Mouse (Mus musculus) lung, embryonic 14.5 days (tissue): ENCODE measurements around the gene Rdh19. TPM values are rescaled to one million over a fixed set of nuclear protein-coding genes. Genes with fewer than 3 reads are reported as not detected.
A peak's percentile ranks its signal among the peaks of the same experiment; 100 is the strongest.
"Not testable (repeated sequence)": the region's sequence is repeated elsewhere in the genome, so short reads cannot be mapped to it uniquely, and the experiment has no call there.

Experiments
- ATAC-seq: fragments of 200-750 bp; cut with Nextera tagmentation; 2 replicates; pipeline ENCODE4 v1.8.0; 2017; ENCODE audit warnings: mild to moderate bottlenecking, moderate TSS enrichment, moderate library complexity; ENCODE audit not compliant: insufficient read depth
- DNase-seq: peaks from one replicate; pipeline ENCODE4 v3.0.0-alpha.2; 2015
- H3K27ac ChIP-seq: fragments of 300-500 bp; sonication (generic); 2 replicates; pipeline ENCODE4 v1.5.1; 2014; ENCODE audit warnings: low read depth, mild to moderate bottlenecking, moderate library complexity
- H3K27me3 ChIP-seq: fragments of 300-500 bp; sonication (generic); 2 replicates; pipeline ENCODE4 v1.6.1; 2014; ENCODE audit warnings: low read length, control low read depth; ENCODE audit not compliant: insufficient read depth
- H3K36me3 ChIP-seq: fragments of 300-500 bp; sonication (generic); 2 replicates; pipeline ENCODE4 v1.6.1; 2014; ENCODE audit warnings: control low read depth; ENCODE audit not compliant: insufficient read depth
- H3K4me1 ChIP-seq: fragments of 300-500 bp; sonication (generic); 2 replicates; pipeline ENCODE4 v1.6.1; 2014; ENCODE audit warnings: antibody characterized with exemption, control low read depth; ENCODE audit not compliant: insufficient read depth
- H3K4me2 ChIP-seq: fragments of 300-500 bp; sonication (generic); 2 replicates; pipeline ENCODE4 v1.6.1; 2014; ENCODE audit warnings: mild to moderate bottlenecking
- H3K4me3 ChIP-seq: fragments of 300-500 bp; sonication (generic); 2 replicates; pipeline ENCODE4 v1.5.1; 2014; ENCODE audit warnings: low read depth, low read length
- H3K9ac ChIP-seq: fragments of 300-500 bp; sonication (generic); 2 replicates; pipeline ENCODE4 v1.6.1; 2014
- H3K9me3 ChIP-seq: fragments of 300-500 bp; sonication (generic); 2 replicates; pipeline ENCODE4 v1.6.1; 2016; ENCODE audit warnings: low read depth, low read length, control low read depth
- CTCF ChIP-seq: IDR thresholded peaks from 2 replicates; pipeline ENCODE4 v1.5.1; 2016; ENCODE audit warnings: antibody characterized with exemption, low read depth
- WGBS: fragments of 180-500 bp; shearing (Covaris S2); extraction: QIAGEN DNeasy Blood & Tissue Kit; methylation state at CpG from one replicate; pipeline ENCODE4 v1.1.7; 2014; 5-methylcytosine and 5-hydroxymethylcytosine counted together
- polyA plus RNA-seq: library from polyadenylated mRNA; unstranded; fragments of >200 nt; fragmentation: Nextera tagmentation; extraction: Ambion mirVana; gene quantifications from 2 replicates; pipeline ENCODE4 v1.2.1, GENCODE M21; 2014

Gene Rdh19
- polyA plus RNA-seq, 1 experiment from 2014 or later: not detected

DNA sequence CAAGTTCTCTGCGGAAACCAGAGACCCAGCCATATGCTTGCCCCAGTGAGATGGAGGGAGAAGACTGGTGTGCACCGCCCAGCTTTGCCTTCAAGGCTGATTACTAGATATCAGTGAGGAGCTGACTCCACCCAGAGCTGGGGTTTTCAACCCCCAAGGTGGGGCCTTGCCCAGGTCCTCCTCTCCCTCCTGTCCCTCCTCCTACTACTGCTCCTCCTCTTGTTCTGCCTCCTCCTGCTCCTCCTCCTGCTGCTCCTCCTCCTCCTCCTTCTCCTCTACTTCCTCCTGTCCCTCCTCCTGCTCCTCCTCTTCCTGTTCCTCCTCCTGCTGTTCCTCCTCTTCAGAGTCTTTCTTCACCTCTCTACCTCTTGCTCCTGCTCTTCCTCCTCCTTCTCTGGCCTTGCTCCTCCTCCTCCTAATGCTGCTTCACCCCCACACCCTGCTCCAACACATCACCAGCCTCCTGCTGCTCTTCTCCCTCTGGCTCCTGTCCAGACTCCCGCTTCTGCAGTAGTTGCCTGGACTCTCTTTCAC, 29.5 kb downstream of the Rdh19 start:
- H3K27ac ChIP-seq: no peak overlapping the region
- H3K4me1 ChIP-seq: peaks cover 3% of the 10 kb centered on the region; the same call in 1 of the 2 replicates
- 76% methylated on average over 3 of the region's 3 CpGs for WGBS
- TF ChIP-seq CTCF: no peak
- H3K4me3 ChIP-seq: no peak overlapping the region
- H3K4me2 ChIP-seq: no peak overlapping the region
- no peak overlapping the region for H3K9ac ChIP-seq
- no peaks in the 10 kb centered on the region for H3K36me3 ChIP-seq
- no peaks in the 10 kb centered on the region for H3K27me3 ChIP-seq
- peak; percentile 24 for DNase-seq
- peak; percentile 66 for ATAC-seq
- H3K9me3 ChIP-seq: no peaks in the 10 kb centered on the region

DNA sequence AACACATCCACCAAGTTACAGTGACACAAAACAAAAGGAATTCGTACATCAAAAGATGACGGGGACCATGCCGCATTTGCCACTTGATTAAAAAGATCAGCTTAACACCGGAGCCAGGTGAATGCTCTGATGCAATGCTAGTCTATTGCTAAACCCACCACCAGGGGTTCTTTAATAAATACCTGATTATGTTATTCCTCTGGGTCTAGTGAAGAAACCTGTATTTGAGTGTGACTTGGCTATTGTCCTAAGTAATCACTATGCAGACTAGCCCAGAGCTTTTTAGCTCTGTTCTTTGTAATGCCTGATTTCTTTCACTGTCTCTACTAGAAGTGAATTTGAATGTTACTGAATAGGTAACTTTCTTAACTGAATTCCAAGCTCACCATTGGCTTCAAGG, 31.3 kb downstream of the Rdh19 start:
- Histone ChIP-seq H3K27ac (no peak overlapping the region), H3K9ac (no peak overlapping the region), H3K27me3 (no peaks in the 10 kb centered on the region), H3K4me2 (no peak overlapping the region), H3K36me3 (no peaks in the 10 kb centered on the region), H3K4me3 (no peak overlapping the region), H3K4me1 (peaks cover 3% of the 10 kb centered on the region; the same call in 1 of the 2 replicates), H3K9me3 (no peaks in the 10 kb centered on the region)
- TF ChIP-seq CTCF: no peak
- ATAC-seq (no peak), DNase-seq (no peak)
- 86% methylated on average over 4 of the region's 4 CpGs for WGBS

DNA sequence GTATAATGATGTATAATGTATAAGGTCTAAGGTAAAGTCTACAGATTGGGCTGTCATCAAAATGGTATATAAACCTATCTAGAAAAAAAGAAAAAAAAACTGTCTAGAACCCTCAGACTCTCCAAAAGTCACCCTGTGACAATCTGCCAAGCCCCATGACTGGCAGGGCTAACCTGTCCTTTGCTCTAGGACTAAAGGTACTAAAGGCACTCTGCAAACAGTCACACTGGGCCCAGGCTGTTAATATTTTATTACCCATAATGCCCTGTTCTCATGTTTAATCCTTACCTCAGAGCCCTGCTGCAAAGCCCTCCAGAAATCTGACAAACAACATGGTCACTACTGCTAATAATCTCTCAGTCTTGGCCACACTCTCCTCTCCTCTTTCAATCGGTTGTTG, 36.8 kb downstream of the Rdh19 start:
- Histone ChIP-seq H3K4me2 (no peak overlapping the region), H3K4me1 (no peaks in the 10 kb centered on the region), H3K9me3 (no peaks in the 10 kb centered on the region), H3K9ac (no peak overlapping the region), H3K27me3 (no peaks in the 10 kb centered on the region), H3K36me3 (no peaks in the 10 kb centered on the region), H3K27ac (no peak overlapping the region), H3K4me3 (no peak overlapping the region)
- 76% methylated on average over 1 of the region's 1 CpGs for WGBS
- TF ChIP-seq CTCF: no peak
- ATAC-seq (no peak), DNase-seq (no peak)

DNA sequence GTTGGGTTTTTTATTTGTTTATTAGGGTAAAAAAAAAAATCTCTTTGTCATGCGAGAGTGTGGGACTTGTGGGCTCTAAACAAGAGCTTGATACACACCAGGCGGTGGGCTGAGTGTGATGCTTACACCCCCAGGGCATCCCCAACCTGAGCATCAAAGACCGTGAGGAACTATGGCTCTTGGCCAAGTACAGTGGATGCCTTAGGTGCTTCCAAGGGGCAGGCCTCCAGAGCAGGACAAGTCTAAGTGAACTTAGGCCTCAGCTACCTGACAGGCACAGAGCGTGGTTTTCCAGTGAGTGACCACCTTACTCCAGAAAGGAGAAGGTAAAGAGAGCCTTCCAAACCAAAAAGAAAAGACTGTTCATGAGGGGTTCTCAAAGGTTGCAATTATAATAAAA, 37.2 kb downstream of the Rdh19 start:
- Histone ChIP-seq H3K4me1 (no peaks in the 10 kb centered on the region), H3K4me3 (no peak overlapping the region), H3K4me2 (no peak overlapping the region), H3K9me3 (no peaks in the 10 kb centered on the region), H3K9ac (no peak overlapping the region), H3K27ac (no peak overlapping the region), H3K27me3 (no peaks in the 10 kb centered on the region), H3K36me3 (no peaks in the 10 kb centered on the region)
- WGBS: 74% methylated on average over 4 of the region's 4 CpGs
- no peak for TF ChIP-seq CTCF
- DNase-seq (no peak), ATAC-seq (no peak)

DNA sequence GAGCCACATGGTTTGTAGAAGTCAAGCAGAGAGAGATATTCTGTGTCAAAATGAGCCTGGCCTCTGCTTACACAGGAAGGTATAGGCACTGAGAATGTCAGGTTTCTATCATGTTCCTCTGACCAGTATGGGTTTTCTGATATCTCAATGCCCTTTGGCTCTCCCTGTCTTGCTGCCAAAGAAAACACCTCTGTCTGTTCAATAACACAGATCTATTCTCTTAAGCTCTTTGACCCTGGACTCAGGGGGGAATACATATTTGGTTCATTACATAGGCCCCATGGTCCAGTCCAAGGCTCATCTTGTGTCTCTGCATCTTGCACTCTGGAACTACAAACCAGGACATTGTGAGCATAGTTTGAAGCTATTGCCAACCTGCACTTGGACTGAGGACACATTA, 38.9 kb downstream of the Rdh19 start, which contains the start of gene Rdh7:
TSS of gene Rdh7 (minus strand) at position 213 of the 400 bp plus-strand sequence.
- Histone ChIP-seq H3K9me3 (no peaks in the 10 kb centered on the region), H3K4me2 (no peak within 1 kb of the TSS), H3K4me3 (no peak within 1 kb of the TSS), H3K27me3 (no peaks in the 10 kb centered on the region), H3K27ac (no peak within 1 kb of the TSS), H3K4me1 (no peaks in the 10 kb centered on the region), H3K36me3 (no peaks in the 10 kb centered on the region), H3K9ac (no peak within 1 kb of the TSS)
- DNase-seq (no peak), ATAC-seq (no peak)
- TF ChIP-seq CTCF: no peak

DNA sequence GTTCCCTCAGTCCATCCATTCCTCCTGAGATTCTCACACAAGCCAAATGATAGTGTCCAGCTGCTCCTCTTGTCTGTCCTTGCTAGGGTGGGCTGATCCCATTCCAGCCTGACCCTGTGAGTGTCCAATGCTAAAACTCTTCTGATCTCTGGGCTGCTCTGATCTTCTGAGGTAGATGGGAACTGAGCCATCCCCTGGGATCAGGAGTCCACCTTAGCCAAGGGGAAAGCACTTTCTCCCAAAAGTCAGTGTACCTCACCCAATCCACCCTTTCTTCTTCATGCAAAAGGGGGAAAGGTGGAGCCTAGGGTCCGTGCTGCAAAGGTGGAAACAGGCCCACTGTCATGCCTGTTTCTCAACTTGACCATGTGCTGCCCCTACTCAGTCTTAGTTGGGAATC, 41.8 kb downstream of the Rdh19 start:
- ATAC-seq (no peak), DNase-seq (no peak)
- H3K27me3 ChIP-seq: no peaks in the 10 kb centered on the region
- H3K9me3 ChIP-seq: no peaks in the 10 kb centered on the region
- 77% methylated on average over 1 of the region's 1 CpGs for WGBS
- H3K4me2 ChIP-seq: no peak overlapping the region
- no peak for TF ChIP-seq CTCF
- no peak overlapping the region for H3K27ac ChIP-seq
- H3K4me3 ChIP-seq: no peak overlapping the region
- no peaks in the 10 kb centered on the region; the same call in 1 of the 2 replicates for H3K4me1 ChIP-seq
- no peak overlapping the region for H3K9ac ChIP-seq
- no peaks in the 10 kb centered on the region for H3K36me3 ChIP-seq

DNA sequence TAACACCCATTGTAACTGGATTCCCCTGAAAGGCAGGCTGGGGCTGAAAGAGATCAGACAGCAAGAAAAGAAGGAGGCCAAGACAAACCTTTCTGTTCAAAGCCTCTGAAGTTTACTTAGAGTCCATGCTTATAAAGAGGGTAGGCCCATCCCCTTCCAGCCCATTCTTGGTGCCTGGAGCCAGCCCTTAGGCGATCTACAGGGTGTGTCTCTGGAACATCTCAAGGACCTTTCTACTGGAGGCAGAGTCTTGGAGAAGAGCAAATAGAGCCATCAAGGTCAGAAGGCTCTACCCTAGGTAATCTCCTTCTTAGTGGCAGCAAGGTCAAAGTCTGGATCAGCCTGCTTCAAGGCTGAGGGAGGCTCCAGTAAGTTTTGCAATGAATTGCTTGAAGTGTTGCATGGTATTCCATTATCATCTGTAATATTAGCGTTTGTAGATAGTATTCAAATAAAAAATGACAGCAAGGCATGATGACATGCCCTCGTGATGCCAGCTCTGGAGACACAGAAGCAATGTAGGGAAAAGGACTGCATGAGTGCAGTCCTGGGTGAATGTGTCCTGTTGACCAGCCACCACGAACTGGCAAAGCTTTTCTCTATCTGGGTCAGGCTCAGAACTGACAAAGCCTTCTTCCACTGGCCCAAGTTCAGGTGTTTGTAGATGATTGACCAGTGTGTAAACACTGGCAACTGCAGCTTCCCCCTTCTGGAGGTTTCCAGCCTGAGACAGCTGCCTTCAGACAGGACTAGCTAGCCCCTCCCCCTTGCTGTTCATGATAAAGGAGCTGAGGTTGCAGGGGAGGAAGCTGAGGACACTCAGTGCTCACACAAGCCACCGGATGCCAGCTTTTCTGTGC, 43.7 kb downstream of the Rdh19 start:
- WGBS: 44% methylated on average over 5 of the region's 5 CpGs
- not testable (repeated sequence) for H3K4me1 ChIP-seq, H3K36me3 ChIP-seq, H3K27me3 ChIP-seq, H3K27ac ChIP-seq, H3K4me3 ChIP-seq, H3K4me2 ChIP-seq, H3K9me3 ChIP-seq, H3K9ac ChIP-seq
- DNase-seq (peak; percentile 61), ATAC-seq (peak; percentile 76; the same call in 1 of the 2 replicates)
